Mouse (Mus musculus): ENCODE results near the gene Galc. TPM values are rescaled to one million over a fixed set of nuclear protein-coding genes. Genes with fewer than 3 reads are reported as not detected.

Galc gene
- polyA plus RNA-seq, 1 experiment from 2014 or later, result 13.9 TPM

GRCm38 (mm10) chr12:98282776-98283486 is 23.7 kb upstream of the Galc start:
- 87% methylated on average over 14 of the region's 14 CpGs for WGBS
- Histone ChIP-seq H3K27me3 (ENCODE audit: control insufficient read depth, insufficient read depth, low read length) (no peaks in the 10 kb centered on the region), H3K36me3 (ENCODE audit: control insufficient read depth, insufficient read depth, low read length) (no peaks in the 10 kb centered on the region), H3K4me2 (ENCODE audit: low read length) (no peak overlapping the region), H3K9ac (replicated peaks; ENCODE audit: low read length) (no peak overlapping the region), H3K9me3 (ENCODE audit: control insufficient read depth, low read length) (no peaks in the 10 kb centered on the region), H3K4me1 (ENCODE audit: control insufficient read depth, insufficient read depth, low read length) (no peaks in the 10 kb centered on the region; the same call in 1 of the 2 replicates), H3K27ac (replicated peaks; ENCODE audit: low read depth, low read length) (no peak overlapping the region), H3K4me3 (replicated peaks; ENCODE audit: low read depth, low read length) (no peak overlapping the region)
- DNase-seq (no peak), ATAC-seq (ENCODE audit: low FRiP score, low TSS enrichment) (no peak)

- no peaks in the 10 kb centered on the region for H3K27me3 ChIP-seq (ENCODE audit: control insufficient read depth, insufficient read depth, low read length)
- WGBS, result 78% methylated on average over 8 of the region's 8 CpGs
- no peak for DNase-seq
These were observed 21.7 kb upstream of the Galc start for GRCm38 (mm10) chr12:98280996-98281395.

GRCm38 (mm10) chr12:98280530-98280929 is 21.3 kb upstream of the Galc start:
- Histone ChIP-seq H3K4me3 (replicated peaks; ENCODE audit: low read depth, low read length) (no peak overlapping the region), H3K36me3 (ENCODE audit: control insufficient read depth, insufficient read depth, low read length) (no peaks in the 10 kb centered on the region), H3K27ac (replicated peaks; ENCODE audit: low read depth, low read length) (no peak overlapping the region), H3K4me1 (ENCODE audit: control insufficient read depth, insufficient read depth, low read length) (no peaks in the 10 kb centered on the region; the same call in 1 of the 2 replicates), H3K4me2 (ENCODE audit: low read length) (no peak overlapping the region), H3K9me3 (ENCODE audit: control insufficient read depth, low read length) (no peaks in the 10 kb centered on the region), H3K27me3 (ENCODE audit: control insufficient read depth, insufficient read depth, low read length) (no peaks in the 10 kb centered on the region), H3K9ac (replicated peaks; ENCODE audit: low read length) (no peak overlapping the region)
- no peak for ATAC-seq (ENCODE audit: low FRiP score, low TSS enrichment)
- 34% methylated on average over 5 of the region's 5 CpGs for WGBS
- DNase-seq, result peak; percentile 89

More at GRCm38 (mm10) chr12:98280996-98281395, 21.7 kb upstream of the Galc start:
- Histone ChIP-seq H3K4me2 (ENCODE audit: low read length) (no peak overlapping the region), H3K9ac (replicated peaks; ENCODE audit: low read length) (no peak overlapping the region), H3K36me3 (ENCODE audit: control insufficient read depth, insufficient read depth, low read length) (no peaks in the 10 kb centered on the region), H3K4me1 (ENCODE audit: control insufficient read depth, insufficient read depth, low read length) (no peaks in the 10 kb centered on the region; the same call in 1 of the 2 replicates), H3K27ac (replicated peaks; ENCODE audit: low read depth, low read length) (no peak overlapping the region), H3K4me3 (replicated peaks; ENCODE audit: low read depth, low read length) (no peak overlapping the region), H3K9me3 (ENCODE audit: control insufficient read depth, low read length) (no peaks in the 10 kb centered on the region)
- ATAC-seq (ENCODE audit: low FRiP score, low TSS enrichment), result no peak

- Histone ChIP-seq H3K4me3 (replicated peaks; ENCODE audit: low read depth, low read length) (no peak overlapping the region), H3K27me3 (ENCODE audit: control insufficient read depth, insufficient read depth, low read length) (no peaks in the 10 kb centered on the region), H3K4me1 (ENCODE audit: control insufficient read depth, insufficient read depth, low read length) (0 out of 2 replicates have a peak, but pooled peaks cover 2% of the 10 kb centered on the region), H3K9me3 (ENCODE audit: control insufficient read depth, low read length) (no peaks in the 10 kb centered on the region), H3K4me2 (ENCODE audit: low read length) (no peak overlapping the region), H3K36me3 (ENCODE audit: control insufficient read depth, insufficient read depth, low read length) (no peaks in the 10 kb centered on the region), H3K9ac (replicated peaks; ENCODE audit: low read length) (no peak overlapping the region), H3K27ac (replicated peaks; ENCODE audit: low read depth, low read length) (no peak overlapping the region)
- WGBS, result 45% methylated on average over 7 of the region's 7 CpGs
- DNase-seq (no peak), ATAC-seq (ENCODE audit: low FRiP score, low TSS enrichment) (no peak)
These were observed 13.2 kb upstream of the Galc start for GRCm38 (mm10) chr12:98272433-98272832.

GRCm38 (mm10) chr12:98270810-98271566 is 11.7 kb upstream of the Galc start:
- Histone ChIP-seq H3K9ac (replicated peaks; ENCODE audit: low read length) (no peak overlapping the region), H3K27ac (replicated peaks; ENCODE audit: low read depth, low read length) (no peak overlapping the region), H3K4me2 (ENCODE audit: low read length) (no peak overlapping the region), H3K4me3 (replicated peaks; ENCODE audit: low read depth, low read length) (no peak overlapping the region), H3K4me1 (ENCODE audit: control insufficient read depth, insufficient read depth, low read length) (0 out of 2 replicates have a peak, but pooled peaks cover 2% of the 10 kb centered on the region), H3K27me3 (ENCODE audit: control insufficient read depth, insufficient read depth, low read length) (no peaks in the 10 kb centered on the region), H3K9me3 (ENCODE audit: control insufficient read depth, low read length) (no peaks in the 10 kb centered on the region), H3K36me3 (ENCODE audit: control insufficient read depth, insufficient read depth, low read length) (no peaks in the 10 kb centered on the region)
- no peak for ATAC-seq (ENCODE audit: low FRiP score, low TSS enrichment)
- DNase-seq, result no peak
- 55% methylated on average over 12 of the region's 12 CpGs for WGBS

GRCm38 (mm10) chr12:98269791-98270745 is 10.8 kb upstream of the Galc start:
- no peak overlapping the region for H3K4me3 ChIP-seq (replicated peaks; ENCODE audit: low read depth, low read length)
- DNase-seq (no peak), ATAC-seq (ENCODE audit: low FRiP score, low TSS enrichment) (no peak)
- H3K4me2 ChIP-seq (ENCODE audit: low read length), result no peak overlapping the region
- no peaks in the 10 kb centered on the region for H3K36me3 ChIP-seq (ENCODE audit: control insufficient read depth, insufficient read depth, low read length)
- 74% methylated on average over 17 of the region's 17 CpGs for WGBS
- H3K9ac ChIP-seq (replicated peaks; ENCODE audit: low read length), result no peak overlapping the region
- no peak overlapping the region for H3K27ac ChIP-seq (replicated peaks; ENCODE audit: low read depth, low read length)
- H3K9me3 ChIP-seq (ENCODE audit: control insufficient read depth, low read length), result no peaks in the 10 kb centered on the region
- no peaks in the 10 kb centered on the region for H3K27me3 ChIP-seq (ENCODE audit: control insufficient read depth, insufficient read depth, low read length)
- 0 out of 2 replicates have a peak, but pooled peaks cover 2% of the 10 kb centered on the region for H3K4me1 ChIP-seq (ENCODE audit: control insufficient read depth, insufficient read depth, low read length)

GRCm38 (mm10) chr12:98268441-98269369 is 9.4 kb upstream of the Galc start, which contains the start of gene Gpr65:
Gene Gpr65 (plus strand): TSS chr12:98268635.
- WGBS, result 91% methylated on average over 13 of the region's 13 CpGs
- no peaks in the 10 kb centered on the region for H3K9me3 ChIP-seq (ENCODE audit: control insufficient read depth, low read length)
- H3K4me3 ChIP-seq (replicated peaks; ENCODE audit: low read depth, low read length), result no peak within 1 kb of the TSS
- H3K27ac ChIP-seq (replicated peaks; ENCODE audit: low read depth, low read length), result no peak within 1 kb of the TSS
- no peaks in the 10 kb centered on the region for H3K36me3 ChIP-seq (ENCODE audit: control insufficient read depth, insufficient read depth, low read length)
- 0 out of 2 replicates have a peak, but pooled peaks cover 2% of the 10 kb centered on the region for H3K4me1 ChIP-seq (ENCODE audit: control insufficient read depth, insufficient read depth, low read length)
- DNase-seq, result no peak
- no peak for ATAC-seq (ENCODE audit: low FRiP score, low TSS enrichment)
- no peak within 1 kb of the TSS for H3K9ac ChIP-seq (replicated peaks; ENCODE audit: low read length)
- no peaks in the 10 kb centered on the region for H3K27me3 ChIP-seq (ENCODE audit: control insufficient read depth, insufficient read depth, low read length)
- no peak within 1 kb of the TSS for H3K4me2 ChIP-seq (ENCODE audit: low read length)
